Mouse (Mus musculus): ENCODE measurements around the gene Bfsp1.

The Bfsp1 gene

GRCm38 (mm10) chr2:143806924-143807664 lies 55.9 kb downstream of the Bfsp1 start:
- in situ Hi-C loops (cut with MboI; ENCODE audit: low sequenced_read_pairs) = no loop called here

- in situ Hi-C loops (cut with MboI; ENCODE audit: low sequenced_read_pairs) = no loop called here
Measured at GRCm38 (mm10) chr2:143806140-143806923, 56.6 kb downstream of the Bfsp1 start.

GRCm38 (mm10) chr2:143801097-143801496 lies 61.9 kb downstream of the Bfsp1 start:
- in situ Hi-C loops (cut with MboI; ENCODE audit: low sequenced_read_pairs) = no loop called here

GRCm38 (mm10) chr2:143796335-143797013 lies 66.5 kb downstream of the Bfsp1 start:
- in situ Hi-C loops (cut with MboI; ENCODE audit: low sequenced_read_pairs) = no loop called here

GRCm38 (mm10) chr2:143795858-143796257 lies 67.1 kb downstream of the Bfsp1 start:
- in situ Hi-C loops (cut with MboI; ENCODE audit: low sequenced_read_pairs) = no loop called here

GRCm38 (mm10) chr2:143789911-143790310 lies 73.1 kb downstream of the Bfsp1 start:
- in situ Hi-C loops (cut with MboI; ENCODE audit: low sequenced_read_pairs) = no loop called here

GRCm38 (mm10) chr2:143780310-143780709 lies 82.7 kb downstream of the Bfsp1 start:
- in situ Hi-C loops (cut with MboI; ENCODE audit: low sequenced_read_pairs) = no loop called here
